In genomic region chr5:120586741-120587615, GRCm38 (mm10) we compare ENCODE assay signal across 8 mouse cellular contexts. TPM values are rescaled to one million over a fixed set of nuclear protein-coding genes. Genes with fewer than 3 reads are reported as not detected.
DNase-seq lines count a peak whose midpoint lies in the region; ATAC-seq and TF ChIP-seq lines count a peak whose summit lies in the region.

No protein-coding gene starts in this region.

- no peaks in the 10 kb centered on the region for H3K27me3 ChIP-seq in embryonic facial prominence, embryonic 14.5 days (replicated peaks; ENCODE audit: control insufficient read depth, insufficient read depth, low read length)
- H3K27me3 ChIP-seq in hindbrain, embryonic 12.5 days: no peaks in the 10 kb centered on the region
- H3K27me3 ChIP-seq in limb, embryonic 14.5 days (ENCODE audit: control insufficient read depth, insufficient read depth, low read length): no peaks in the 10 kb centered on the region
- H3K27me3 ChIP-seq in neural tube, embryonic 12.5 days (replicated peaks): no peaks in the 10 kb centered on the region

- H3K9me3 ChIP-seq in embryonic facial prominence, embryonic 14.5 days (ENCODE audit: control insufficient read depth, low read length): no peaks in the 10 kb centered on the region
- no peaks in the 10 kb centered on the region for H3K9me3 ChIP-seq in hindbrain, embryonic 12.5 days (replicated peaks)
- no peaks in the 10 kb centered on the region for H3K9me3 ChIP-seq in limb, embryonic 14.5 days (ENCODE audit: control insufficient read depth, low read length)
- no peaks in the 10 kb centered on the region for H3K9me3 ChIP-seq in neural tube, embryonic 12.5 days

- 10% methylated on average over 17 of the region's 17 CpGs for WGBS in embryonic facial prominence, embryonic 14.5 days
- 13% methylated on average over 17 of the region's 17 CpGs for WGBS in hindbrain, embryonic 12.5 days
- WGBS in limb, embryonic 14.5 days: 16% methylated on average over 17 of the region's 17 CpGs
- WGBS in neural tube, embryonic 12.5 days: 19% methylated on average over 17 of the region's 17 CpGs

- peak overlapping the region; percentile 99 for H3K4me2 ChIP-seq in embryonic facial prominence, embryonic 14.5 days (ENCODE audit: low read depth, low read length)
- peak overlapping the region; percentile 93 for H3K4me2 ChIP-seq in hindbrain, embryonic 12.5 days (replicated peaks)
- H3K4me2 ChIP-seq in limb, embryonic 14.5 days (replicated peaks; ENCODE audit: low read depth, low read length, severe bottlenecking): peak overlapping the region; percentile 86
- H3K4me2 ChIP-seq in neural tube, embryonic 12.5 days (replicated peaks): peak overlapping the region; percentile 66

- no peak for TF ChIP-seq POLR2A in limb, embryonic 14.5 days (IDR thresholded peaks at IDR 0.05; ENCODE audit: borderline replicate concordance, extremely low read depth, insufficient read depth, insufficient read length)

- peak overlapping the region; percentile 89 for H3K4me3 ChIP-seq in embryonic facial prominence, embryonic 14.5 days (ENCODE audit: low read depth, low read length)
- peak overlapping the region; percentile 72 for H3K4me3 ChIP-seq in hindbrain, embryonic 12.5 days
- peak overlapping the region; percentile 87 for H3K4me3 ChIP-seq in limb, embryonic 14.5 days (replicated peaks; ENCODE audit: low read length)
- H3K4me3 ChIP-seq in neural tube, embryonic 12.5 days: peak overlapping the region; percentile 77

- H3K27ac ChIP-seq in embryonic facial prominence, embryonic 14.5 days (replicated peaks; ENCODE audit: low read depth, low read length): peak overlapping the region; percentile 53
- 0 out of 2 replicates have a peak overlapping the region, but pooled peaks have one; percentile 0 for H3K27ac ChIP-seq in hindbrain, embryonic 12.5 days
- H3K27ac ChIP-seq in limb, embryonic 14.5 days (replicated peaks; ENCODE audit: low read depth, low read length): no peak overlapping the region
- no peak overlapping the region for H3K27ac ChIP-seq in neural tube, embryonic 12.5 days

- peak overlapping the region; percentile 83 for H3K9ac ChIP-seq in embryonic facial prominence, embryonic 14.5 days (ENCODE audit: low read depth, low read length)
- no peak overlapping the region for H3K9ac ChIP-seq in hindbrain, embryonic 12.5 days
- peak overlapping the region; percentile 80 for H3K9ac ChIP-seq in limb, embryonic 14.5 days (ENCODE audit: low read depth, low read length, severe bottlenecking)
- H3K9ac ChIP-seq in neural tube, embryonic 12.5 days: peak overlapping the region; percentile 91; the same call in 1 of the 2 replicates

- peaks cover 11% of the 10 kb centered on the region for H3K4me1 ChIP-seq in embryonic facial prominence, embryonic 14.5 days (ENCODE audit: control insufficient read depth, insufficient read depth, low read length)
- H3K4me1 ChIP-seq in hindbrain, embryonic 12.5 days: peaks cover 32% of the 10 kb centered on the region
- H3K4me1 ChIP-seq in limb, embryonic 14.5 days (ENCODE audit: control insufficient read depth, insufficient read depth, low read length): peaks cover 16% of the 10 kb centered on the region
- H3K4me1 ChIP-seq in neural tube, embryonic 12.5 days: peaks cover 28% of the 10 kb centered on the region

- DNase-seq in ovary, postnatal 36 days (ENCODE audit: low spot score): peak; percentile 45
- DNase-seq in ovary, postnatal 10 days (ENCODE audit: low spot score): no peak
- peak; percentile 73 for DNase-seq in embryonic facial prominence, embryonic 14.5 days (ENCODE audit: low spot score)
- DNase-seq in limb, embryonic 14.5 days (ENCODE audit: low spot score): no peak
- no peak for DNase-seq in retina, postnatal 1 day

- ATAC-seq in embryonic facial prominence, embryonic 14.5 days (ENCODE audit: low read depth): no peak
- no peak for ATAC-seq in hindbrain, embryonic 12.5 days (ENCODE audit: low FRiP score)
- no peak for ATAC-seq in limb, embryonic 14.5 days (ENCODE audit: low FRiP score, low read depth)
- ATAC-seq in neural tube, embryonic 12.5 days (ENCODE audit: low FRiP score, low read depth): no peak
- ATAC-seq in monocyte, adult 5-6 weeks (replicated peaks; ENCODE audit: insufficient number of reproducible peaks, low FRiP score, low TSS enrichment, poor library complexity, severe bottlenecking): no peak

- H3K36me3 ChIP-seq in embryonic facial prominence, embryonic 14.5 days (ENCODE audit: control insufficient read depth, insufficient read depth, low read length): peaks cover 31% of the 10 kb centered on the region
- H3K36me3 ChIP-seq in hindbrain, embryonic 12.5 days: peaks cover 24% of the 10 kb centered on the region; the same call in 1 of the 2 replicates
- H3K36me3 ChIP-seq in limb, embryonic 14.5 days (ENCODE audit: control insufficient read depth, insufficient read depth, low read length): peaks cover 23% of the 10 kb centered on the region
- H3K36me3 ChIP-seq in neural tube, embryonic 12.5 days: peaks cover 27% of the 10 kb centered on the region

RNA-seq across cellular contexts. Expression of gene Tpcn1, which starts 1.5 kb away (rescaled TPM):
- 24.8 and 26.7 TPM in 2 replicates for polyA plus RNA-seq in embryonic facial prominence, embryonic 14.5 days (2014; fragmentation: Nextera tagmentation; extraction: Ambion mirVana)
- 18.4 and 19.2 TPM in 2 replicates for polyA plus RNA-seq in hindbrain, embryonic 12.5 days (2016; fragmentation: Nextera tagmentation; extraction: Ambion mirVana)
- 47.1 and 64.9 TPM in 2 replicates for polyA plus RNA-seq in limb, embryonic 14.5 days (2012; rRNA removed)
- polyA plus RNA-seq in limb, embryonic 14.5 days (2014; fragmentation: Nextera tagmentation; extraction: Ambion mirVana): 24.3 and 25.2 TPM in 2 replicates
- polyA plus RNA-seq in neural tube, embryonic 12.5 days (2016; fragmentation: Nextera tagmentation; extraction: Ambion mirVana): 19.4 and 21.7 TPM in 2 replicates
- 8.1 to 8.8 TPM (median 8.5 TPM) in 3 replicates for total RNA-seq in monocyte, adult 5-6 weeks (2017)

RNA-seq across cellular contexts. Expression of gene Iqcd, which starts 1.8 kb away (rescaled TPM):
- 0.60 and 1.7 TPM in 2 replicates for polyA plus RNA-seq in embryonic facial prominence, embryonic 14.5 days (2014; fragmentation: Nextera tagmentation; extraction: Ambion mirVana)
- 1.9 and 2.5 TPM in 2 replicates for polyA plus RNA-seq in hindbrain, embryonic 12.5 days (2016; fragmentation: Nextera tagmentation; extraction: Ambion mirVana)
- polyA plus RNA-seq in limb, embryonic 14.5 days (2012; rRNA removed): 0.90 and 1.4 TPM in 2 replicates
- polyA plus RNA-seq in limb, embryonic 14.5 days (2014; fragmentation: Nextera tagmentation; extraction: Ambion mirVana): 0.12 and 0.43 TPM in 2 replicates
- polyA plus RNA-seq in neural tube, embryonic 12.5 days (2016; fragmentation: Nextera tagmentation; extraction: Ambion mirVana): 0.70 and 0.93 TPM in 2 replicates
- 0.57 TPM in 1 of 3 replicates, not detected in the others for total RNA-seq in monocyte, adult 5-6 weeks (2017)

RNA-seq across cellular contexts. Expression of gene Rita1, which starts 25.4 kb away (rescaled TPM):
- polyA plus RNA-seq in embryonic facial prominence, embryonic 14.5 days (2014; fragmentation: Nextera tagmentation; extraction: Ambion mirVana): 9.9 and 11.4 TPM in 2 replicates
- 16.8 and 19.2 TPM in 2 replicates for polyA plus RNA-seq in hindbrain, embryonic 12.5 days (2016; fragmentation: Nextera tagmentation; extraction: Ambion mirVana)
- polyA plus RNA-seq in limb, embryonic 14.5 days (2012; rRNA removed): 25.4 TPM in 2 replicates
- polyA plus RNA-seq in limb, embryonic 14.5 days (2014; fragmentation: Nextera tagmentation; extraction: Ambion mirVana): 10.2 and 11.6 TPM in 2 replicates
- 19.1 and 20.1 TPM in 2 replicates for polyA plus RNA-seq in neural tube, embryonic 12.5 days (2016; fragmentation: Nextera tagmentation; extraction: Ambion mirVana)
- total RNA-seq in monocyte, adult 5-6 weeks (2017): 0.43 to 4.0 TPM (median 1.1 TPM) in 3 replicates

RNA-seq across cellular contexts. Expression of gene Ddx54, which starts 25.6 kb away (rescaled TPM):
- polyA plus RNA-seq in embryonic facial prominence, embryonic 14.5 days (2014; fragmentation: Nextera tagmentation; extraction: Ambion mirVana): 28.2 and 36.4 TPM in 2 replicates
- polyA plus RNA-seq in hindbrain, embryonic 12.5 days (2016; fragmentation: Nextera tagmentation; extraction: Ambion mirVana): 53.2 and 53.6 TPM in 2 replicates
- polyA plus RNA-seq in limb, embryonic 14.5 days (2012; rRNA removed): 36.1 and 42.1 TPM in 2 replicates
- 34.1 and 35.1 TPM in 2 replicates for polyA plus RNA-seq in limb, embryonic 14.5 days (2014; fragmentation: Nextera tagmentation; extraction: Ambion mirVana)
- 57.8 and 58.3 TPM in 2 replicates for polyA plus RNA-seq in neural tube, embryonic 12.5 days (2016; fragmentation: Nextera tagmentation; extraction: Ambion mirVana)
- total RNA-seq in monocyte, adult 5-6 weeks (2017): 42.2 to 59.5 TPM (median 55.9 TPM) in 3 replicates

RNA-seq across cellular contexts. Expression of gene Cfap73, which starts 47.1 kb away (rescaled TPM):
- polyA plus RNA-seq in embryonic facial prominence, embryonic 14.5 days (2014; fragmentation: Nextera tagmentation; extraction: Ambion mirVana): 1.0 TPM in 1 of 2 replicates, not detected in the other
- polyA plus RNA-seq in hindbrain, embryonic 12.5 days (2016; fragmentation: Nextera tagmentation; extraction: Ambion mirVana): 0.56 and 0.77 TPM in 2 replicates
- polyA plus RNA-seq in limb, embryonic 14.5 days (2012; rRNA removed): not detected in 2 replicates
- polyA plus RNA-seq in limb, embryonic 14.5 days (2014; fragmentation: Nextera tagmentation; extraction: Ambion mirVana): not detected in 2 replicates
- polyA plus RNA-seq in neural tube, embryonic 12.5 days (2016; fragmentation: Nextera tagmentation; extraction: Ambion mirVana): not detected in 2 replicates
- not detected in 3 replicates for total RNA-seq in monocyte, adult 5-6 weeks (2017)

Comparison
In these comparisons a context has a peak if more than half of its experiments do, and no peak if none do; other contexts are left out.
1. DNase-seq: peak in ovary, postnatal 36 days (single experiment) and embryonic facial prominence, embryonic 14.5 days (single experiment); none in ovary, postnatal 10 days (single experiment), limb, embryonic 14.5 days (single experiment) and retina, postnatal 1 day (single experiment).
2. H3K27ac ChIP-seq: peak in embryonic facial prominence, embryonic 14.5 days (single experiment) and hindbrain, embryonic 12.5 days (single experiment); none in limb, embryonic 14.5 days (single experiment) and neural tube, embryonic 12.5 days (single experiment).
3. Peak in every context shown above with its lines, with median percentiles within 50 percentile points of each other: H3K4me2 ChIP-seq and H3K4me3 ChIP-seq.